Mouse (Mus musculus) heart, postnatal 36 days (tissue): ENCODE data around the gene Sel1l. TPM values are rescaled to one million over a fixed set of nuclear protein-coding genes. Genes with fewer than 3 reads are reported as not detected.

ENCODE experiments used
- microRNA-seq, 2 experiments: library from miRNA; unstranded; fragments of <30 nt; microRNA quantifications; one replicate each; pipeline ENCODE4 v1.2.0; 2021; ENCODE audit warnings: borderline number of aligned reads in 2 of 2
- total RNA-seq, 2 experiments: library from RNA; stranded (reverse); gene quantifications; 2 replicates each; pipeline ENCODE4 v1.2.3; 2021

Sel1l gene
- total RNA-seq, 2 experiments from 2014 or later = 63.9 to 67.0 TPM

Small RNA genes lying within 50 kb of the gene (microRNA-seq; reads per million reads assigned to microRNA genes)
- 0 reads per million in 2 experiments for gene Gm22015

Other genes starting within 250 kb of the Sel1l start
- gene Ston2, start 60.8 kb downstream of the Sel1l start, total RNA-seq = 1 to 10 TPM; 3.7 to 3.8 TPM